Mouse (Mus musculus): Measurements from ENCODE around the gene Susd1. TPM values are rescaled to one million over a fixed set of nuclear protein-coding genes. Genes with fewer than 3 reads are reported as not detected.

Susd1 gene
- polyA plus RNA-seq, 1 experiment from 2014 or later: 0.84 TPM

DNA sequence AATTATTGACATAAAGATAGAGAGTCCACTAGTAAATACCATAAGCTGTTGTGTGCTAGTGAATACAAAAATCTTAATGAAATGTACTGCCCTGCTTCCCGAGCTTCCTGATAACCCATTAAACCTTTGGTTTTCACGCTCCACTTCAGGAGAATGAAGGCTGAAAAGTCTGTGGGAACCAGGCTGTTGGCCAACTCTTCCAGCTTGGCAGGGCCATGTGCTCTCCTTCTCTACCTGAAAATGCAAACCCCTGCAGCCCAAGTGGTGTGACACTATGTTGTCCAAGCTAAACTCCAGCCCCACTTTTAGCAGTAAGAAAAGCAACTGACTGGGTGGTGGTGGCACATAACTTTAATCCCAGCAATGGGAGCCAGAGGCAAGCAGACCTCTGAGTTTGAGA, 162.5 kb downstream of the Susd1 start:
- Histone ChIP-seq H3K36me3 (replicated peaks; ENCODE audit: control insufficient read depth, insufficient read depth, low read depth, low read length) (no peaks in the 10 kb centered on the region), H3K27me3 (ENCODE audit: control insufficient read depth, insufficient read depth, low read length) (no peaks in the 10 kb centered on the region), H3K4me3 (ENCODE audit: low read depth, low read length) (no peak overlapping the region), H3K4me1 (ENCODE audit: control insufficient read depth, insufficient read depth, low read length) (no peaks in the 10 kb centered on the region), H3K27ac (replicated peaks; ENCODE audit: low read depth, low read length) (no peak overlapping the region), H3K9ac (replicated peaks; ENCODE audit: low read length) (no peak overlapping the region), H3K9me3 (replicated peaks; ENCODE audit: control insufficient read depth, low read length) (no peaks in the 10 kb centered on the region), H3K4me2 (ENCODE audit: low read depth, low read length) (no peak overlapping the region)
- no peak for ATAC-seq (replicated peaks; ENCODE audit: insufficient number of reproducible peaks, low FRiP score, low TSS enrichment, low read depth)
- WGBS: 81% methylated on average over 2 of the region's 2 CpGs
- no peak for DNase-seq (ENCODE audit: low spot score)

DNA sequence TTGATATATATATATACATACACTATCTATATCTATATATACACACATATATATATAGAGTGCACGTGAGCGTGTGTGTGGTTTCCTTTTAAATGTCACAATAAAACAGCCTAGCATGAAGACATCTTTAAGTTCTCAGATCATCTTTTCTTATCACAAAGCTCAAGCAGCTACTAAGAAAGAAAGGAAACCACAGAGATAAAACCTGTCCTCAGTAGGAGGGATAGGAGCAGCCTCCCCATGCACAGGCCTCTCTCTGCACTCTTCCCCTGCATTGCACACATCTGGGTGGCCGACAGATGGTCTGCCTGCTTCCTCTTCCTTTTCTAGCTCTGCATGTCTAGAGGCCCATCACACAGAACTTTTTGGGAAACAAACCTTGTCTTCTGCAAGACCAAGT, 162.9 kb downstream of the Susd1 start:
- Histone ChIP-seq H3K27me3 (ENCODE audit: control insufficient read depth, insufficient read depth, low read length) (no peaks in the 10 kb centered on the region), H3K27ac (replicated peaks; ENCODE audit: low read depth, low read length) (no peak overlapping the region), H3K36me3 (replicated peaks; ENCODE audit: control insufficient read depth, insufficient read depth, low read depth, low read length) (no peaks in the 10 kb centered on the region), H3K9ac (replicated peaks; ENCODE audit: low read length) (no peak overlapping the region), H3K4me3 (ENCODE audit: low read depth, low read length) (no peak overlapping the region), H3K4me2 (ENCODE audit: low read depth, low read length) (no peak overlapping the region), H3K9me3 (replicated peaks; ENCODE audit: control insufficient read depth, low read length) (no peaks in the 10 kb centered on the region), H3K4me1 (ENCODE audit: control insufficient read depth, insufficient read depth, low read length) (no peaks in the 10 kb centered on the region)
- DNase-seq (ENCODE audit: low spot score) (no peak), ATAC-seq (replicated peaks; ENCODE audit: insufficient number of reproducible peaks, low FRiP score, low TSS enrichment, low read depth) (no peak)
- WGBS: 82% methylated on average over 3 of the region's 3 CpGs

DNA sequence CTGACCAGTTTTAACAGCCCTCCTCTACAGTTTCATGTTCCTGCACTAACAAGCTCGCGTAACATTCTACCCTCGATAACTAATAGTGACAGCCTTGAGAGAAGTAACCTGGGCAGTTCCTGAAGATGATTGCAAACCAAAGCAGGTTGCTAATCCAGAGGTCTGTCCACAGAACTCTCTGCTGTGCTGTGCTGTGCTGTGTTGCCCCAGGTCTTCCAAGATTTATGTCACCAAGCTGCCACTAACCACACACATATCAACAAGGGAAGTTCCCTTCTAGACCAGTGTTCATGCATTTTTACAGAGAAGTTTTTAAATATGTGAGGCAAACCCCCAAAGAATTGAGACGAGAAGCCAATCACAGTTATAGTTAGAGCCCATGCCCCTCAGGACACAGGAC, 164.3 kb downstream of the Susd1 start:
- WGBS: 31% methylated on average over 4 of the region's 4 CpGs
- Histone ChIP-seq H3K36me3 (replicated peaks; ENCODE audit: control insufficient read depth, insufficient read depth, low read depth, low read length) (no peaks in the 10 kb centered on the region), H3K4me3 (ENCODE audit: low read depth, low read length) (no peak overlapping the region), H3K9ac (replicated peaks; ENCODE audit: low read length) (no peak overlapping the region), H3K4me1 (ENCODE audit: control insufficient read depth, insufficient read depth, low read length) (no peaks in the 10 kb centered on the region), H3K27me3 (ENCODE audit: control insufficient read depth, insufficient read depth, low read length) (no peaks in the 10 kb centered on the region), H3K9me3 (replicated peaks; ENCODE audit: control insufficient read depth, low read length) (no peaks in the 10 kb centered on the region; the same call in 1 of the 2 replicates), H3K27ac (replicated peaks; ENCODE audit: low read depth, low read length) (no peak overlapping the region), H3K4me2 (ENCODE audit: low read depth, low read length) (no peak overlapping the region)
- DNase-seq (ENCODE audit: low spot score) (peak; percentile 6), ATAC-seq (replicated peaks; ENCODE audit: insufficient number of reproducible peaks, low FRiP score, low TSS enrichment, low read depth) (no peak)

DNA sequence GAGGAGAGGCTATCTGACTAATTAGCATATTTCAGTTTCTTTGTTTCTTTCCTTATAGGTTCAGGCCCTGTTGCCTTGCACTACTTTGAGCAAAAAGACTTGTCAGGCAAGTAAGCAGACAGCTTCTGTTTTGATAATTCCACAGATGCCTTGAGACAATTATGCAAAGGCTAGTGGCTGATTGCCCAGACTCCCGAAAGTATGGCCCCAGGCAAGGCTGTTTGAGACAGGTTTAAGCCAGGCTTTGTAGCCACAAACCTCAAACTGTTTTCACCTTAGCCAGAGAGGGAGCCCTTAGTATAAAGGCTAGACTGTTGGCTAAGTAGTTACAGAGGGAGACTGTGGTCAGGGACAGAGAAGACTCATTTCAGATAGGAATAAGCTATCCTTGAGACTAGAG, 165.1 kb downstream of the Susd1 start:
- ATAC-seq (replicated peaks; ENCODE audit: insufficient number of reproducible peaks, low FRiP score, low TSS enrichment, low read depth) (no peak), DNase-seq (ENCODE audit: low spot score) (peak; percentile 72)
- no peak overlapping the region for H3K4me3 ChIP-seq (ENCODE audit: low read depth, low read length)
- no peaks in the 10 kb centered on the region for H3K27me3 ChIP-seq (ENCODE audit: control insufficient read depth, insufficient read depth, low read length)
- H3K9ac ChIP-seq (replicated peaks; ENCODE audit: low read length): no peak overlapping the region
- 6% methylated on average over 1 of the region's 1 CpGs for WGBS
- H3K36me3 ChIP-seq (replicated peaks; ENCODE audit: control insufficient read depth, insufficient read depth, low read depth, low read length): no peaks in the 10 kb centered on the region
- H3K4me1 ChIP-seq (ENCODE audit: control insufficient read depth, insufficient read depth, low read length): no peaks in the 10 kb centered on the region
- H3K27ac ChIP-seq (replicated peaks; ENCODE audit: low read depth, low read length): no peak overlapping the region
- no peak overlapping the region for H3K4me2 ChIP-seq (ENCODE audit: low read depth, low read length)
- H3K9me3 ChIP-seq (replicated peaks; ENCODE audit: control insufficient read depth, low read length): no peaks in the 10 kb centered on the region; the same call in 1 of the 2 replicates

DNA sequence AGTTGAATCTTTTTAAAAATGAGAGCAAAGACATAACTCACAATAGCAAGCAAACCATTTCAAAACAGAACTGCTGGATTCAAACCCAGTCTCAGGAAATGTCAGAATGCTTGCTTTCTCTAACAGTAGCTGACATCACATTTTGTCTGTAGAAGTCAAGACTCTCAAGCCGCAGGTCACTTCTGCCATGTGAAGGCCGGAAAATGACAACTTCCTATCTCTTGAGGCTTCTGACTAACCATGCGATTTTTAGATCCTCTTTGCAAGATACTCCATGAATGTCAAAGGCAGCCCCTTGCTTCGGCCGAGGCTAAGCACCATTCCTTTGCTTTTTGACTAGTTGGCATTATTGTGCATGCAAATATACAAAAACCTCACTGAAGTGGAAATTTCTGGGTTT, 172.8 kb downstream of the Susd1 start:
- Histone ChIP-seq H3K9me3 (replicated peaks; ENCODE audit: control insufficient read depth, low read length) (no peaks in the 10 kb centered on the region; the same call in 1 of the 2 replicates), H3K36me3 (replicated peaks; ENCODE audit: control insufficient read depth, insufficient read depth, low read depth, low read length) (no peaks in the 10 kb centered on the region), H3K9ac (replicated peaks; ENCODE audit: low read length) (no peak overlapping the region), H3K27ac (replicated peaks; ENCODE audit: low read depth, low read length) (no peak overlapping the region), H3K27me3 (ENCODE audit: control insufficient read depth, insufficient read depth, low read length) (no peaks in the 10 kb centered on the region), H3K4me3 (ENCODE audit: low read depth, low read length) (no peak overlapping the region), H3K4me2 (ENCODE audit: low read depth, low read length) (no peak overlapping the region), H3K4me1 (ENCODE audit: control insufficient read depth, insufficient read depth, low read length) (no peaks in the 10 kb centered on the region)
- WGBS: 86% methylated on average over 5 of the region's 5 CpGs
- DNase-seq (ENCODE audit: low spot score) (no peak), ATAC-seq (replicated peaks; ENCODE audit: insufficient number of reproducible peaks, low FRiP score, low TSS enrichment, low read depth) (no peak)

DNA sequence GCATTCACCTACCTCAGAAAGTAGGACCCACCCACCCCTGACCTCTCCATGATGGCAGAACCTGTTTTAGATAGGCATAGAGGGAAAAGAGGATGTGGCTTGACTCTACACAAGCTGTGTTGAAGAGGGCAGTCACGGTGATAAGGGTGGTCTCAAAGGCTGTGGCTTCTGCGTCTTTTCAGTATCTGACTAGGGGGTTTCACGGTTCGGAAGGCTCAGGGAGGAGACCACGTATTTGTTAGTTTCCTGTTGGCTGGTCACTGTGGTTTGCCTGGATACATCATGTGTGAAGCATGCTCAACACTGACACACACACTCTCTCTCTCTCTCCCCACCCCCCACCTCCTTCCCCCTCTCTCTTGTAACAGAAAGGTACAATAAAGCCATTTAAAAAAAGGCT, 173.3 kb downstream of the Susd1 start:
- Histone ChIP-seq H3K4me1 (ENCODE audit: control insufficient read depth, insufficient read depth, low read length) (no peaks in the 10 kb centered on the region), H3K4me2 (ENCODE audit: low read depth, low read length) (no peak overlapping the region), H3K9ac (replicated peaks; ENCODE audit: low read length) (no peak overlapping the region), H3K9me3 (replicated peaks; ENCODE audit: control insufficient read depth, low read length) (no peaks in the 10 kb centered on the region; the same call in 1 of the 2 replicates), H3K27me3 (ENCODE audit: control insufficient read depth, insufficient read depth, low read length) (no peaks in the 10 kb centered on the region), H3K4me3 (ENCODE audit: low read depth, low read length) (no peak overlapping the region), H3K36me3 (replicated peaks; ENCODE audit: control insufficient read depth, insufficient read depth, low read depth, low read length) (no peaks in the 10 kb centered on the region), H3K27ac (replicated peaks; ENCODE audit: low read depth, low read length) (no peak overlapping the region)
- ATAC-seq (replicated peaks; ENCODE audit: insufficient number of reproducible peaks, low FRiP score, low TSS enrichment, low read depth): no peak
- DNase-seq (ENCODE audit: low spot score): no peak
- WGBS: 89% methylated on average over 5 of the region's 5 CpGs

Other genes starting within 250 kb of the Susd1 start
- 11.5 and 11.8 TPM in 2 replicates for gene Ugcg, start 249.4 kb downstream of the Susd1 start, polyA plus RNA-seq (2014; fragmentation: Nextera tagmentation; extraction: Ambion mirVana)
- gene Ptbp3, start 110.7 kb upstream of the Susd1 start, polyA plus RNA-seq (2014; fragmentation: Nextera tagmentation; extraction: Ambion mirVana): 47.0 and 48.4 TPM in 2 replicates
- 29.9 and 32.2 TPM in 2 replicates for gene Hsdl2, start 142.9 kb upstream of the Susd1 start, polyA plus RNA-seq (2014; fragmentation: Nextera tagmentation; extraction: Ambion mirVana)
- 30.5 and 35.6 TPM in 2 replicates for gene E130308A19Rik, start 187.6 kb upstream of the Susd1 start, polyA plus RNA-seq (2014; fragmentation: Nextera tagmentation; extraction: Ambion mirVana)

Measured in embryonic facial prominence, embryonic 11.5 days (tissue).